Mouse (Mus musculus) limb, embryonic 11.5 days (tissue): Measurements from ENCODE around the gene Entpd8. TPM values are rescaled to one million over a fixed set of nuclear protein-coding genes. Genes with fewer than 3 reads are reported as not detected.

ENCODE experiments used
- ATAC-seq: fragments of 200-750 bp; cut with Nextera tagmentation; 2 replicates; pipeline ENCODE4 v1.8.0; 2017; ENCODE audit warnings: low read depth; ENCODE audit not compliant: insufficient number of reproducible peaks, low FRiP score, low TSS enrichment
- DNase-seq: peaks from one replicate; pipeline ENCODE4 v3.0.0-alpha.2; 2015; ENCODE audit warnings: low spot score
- H3K27ac ChIP-seq: fragments of 300-500 bp; sonication (generic); replicated peaks from 2 replicates; pipeline ENCODE4 v1.5.1; 2014; ENCODE audit warnings: low read depth, mild to moderate bottlenecking, low read length
- H3K27me3 ChIP-seq: fragments of 300-500 bp; sonication (generic); 2 replicates; pipeline ENCODE4 v1.6.1; 2014; ENCODE audit warnings: mild to moderate bottlenecking, low read length, mixed read lengths; ENCODE audit not compliant: control insufficient read depth, insufficient read depth
- H3K36me3 ChIP-seq: fragments of 300-500 bp; sonication (generic); 2 replicates; pipeline ENCODE4 v1.6.1; 2014; ENCODE audit warnings: mild to moderate bottlenecking, low read length, moderate library complexity, mixed read lengths; ENCODE audit not compliant: control insufficient read depth, insufficient read depth
- H3K4me1 ChIP-seq: fragments of 300-500 bp; sonication (generic); 2 replicates; pipeline ENCODE4 v1.6.1; 2014; ENCODE audit warnings: low read length, mixed read lengths; ENCODE audit not compliant: control insufficient read depth, insufficient read depth
- H3K4me2 ChIP-seq: fragments of 300-500 bp; sonication (generic); 2 replicates; pipeline ENCODE4 v1.6.1; 2014; ENCODE audit warnings: low read depth, mild to moderate bottlenecking, moderate library complexity; ENCODE audit not compliant: severe bottlenecking
- H3K4me3 ChIP-seq: fragments of 300-500 bp; sonication (generic); 2 replicates; pipeline ENCODE4 v1.5.1; 2014; ENCODE audit warnings: low read depth, low read length
- H3K9ac ChIP-seq: fragments of 300-500 bp; sonication (generic); 2 replicates; pipeline ENCODE4 v1.6.1; 2014; ENCODE audit warnings: mild to moderate bottlenecking, low read length
- H3K9me3 ChIP-seq: fragments of 300-500 bp; sonication (generic); 2 replicates; pipeline ENCODE4 v1.6.1; 2016; ENCODE audit warnings: low read length; ENCODE audit not compliant: control insufficient read depth
- WGBS: fragments of 180-500 bp; shearing (Covaris S2); extraction: QIAGEN DNeasy Blood & Tissue Kit; methylation state at CpG from one replicate; pipeline ENCODE4 v1.1.7; 2014; 5-methylcytosine and 5-hydroxymethylcytosine counted together
- polyA plus RNA-seq: library from polyadenylated mRNA; unstranded; fragments of >200 nt; fragmentation: Nextera tagmentation; extraction: Ambion mirVana; gene quantifications from 2 replicates; pipeline ENCODE4 v1.2.1, GENCODE M21; 2014

Entpd8 gene
- polyA plus RNA-seq, 1 experiment from 2014 or later = not detected

DNA sequence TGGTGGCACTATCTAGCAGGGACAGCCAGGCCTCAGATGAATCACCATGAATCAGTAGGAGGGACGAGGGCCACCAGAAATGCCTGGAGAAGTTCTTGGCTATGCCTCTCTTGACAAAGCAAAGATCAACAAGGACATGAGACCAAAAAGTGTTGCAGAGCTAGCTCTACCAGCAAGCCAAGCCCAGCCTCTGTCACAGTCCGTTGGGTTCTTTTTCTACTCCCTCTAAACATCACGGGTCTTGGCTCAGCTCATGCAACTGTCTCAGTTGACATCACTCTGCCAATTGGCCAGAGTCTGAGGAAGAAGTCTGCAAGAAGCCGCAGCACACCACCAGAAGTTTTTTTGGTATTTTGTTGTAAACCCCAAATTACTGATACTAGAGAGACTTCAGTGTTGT lies 4.6 kb upstream of the Entpd8 start:
- Histone ChIP-seq H3K27ac (no peak overlapping the region), H3K4me2 (no peak overlapping the region), H3K9ac (no peak overlapping the region), H3K4me1 (no peaks in the 10 kb centered on the region), H3K4me3 (no peak overlapping the region), H3K36me3 (no peaks in the 10 kb centered on the region), H3K9me3 (no peaks in the 10 kb centered on the region), H3K27me3 (no peaks in the 10 kb centered on the region)
- DNase-seq = no peak
- 64% methylated on average over 4 of the region's 4 CpGs for WGBS
- no peak for ATAC-seq

GRCm38 (mm10) chr2:25078967-25079366 lies 1.1 kb upstream of the Entpd8 start:
- DNase-seq (no peak), ATAC-seq (no peak)
- Histone ChIP-seq H3K4me3 (no peak overlapping the region), H3K4me1 (no peaks in the 10 kb centered on the region), H3K9me3 (no peaks in the 10 kb centered on the region), H3K9ac (no peak overlapping the region), H3K36me3 (no peaks in the 10 kb centered on the region), H3K4me2 (no peak overlapping the region), H3K27ac (no peak overlapping the region), H3K27me3 (no peaks in the 10 kb centered on the region)
- WGBS = 87% methylated on average over 1 of the region's 1 CpGs

DNA sequence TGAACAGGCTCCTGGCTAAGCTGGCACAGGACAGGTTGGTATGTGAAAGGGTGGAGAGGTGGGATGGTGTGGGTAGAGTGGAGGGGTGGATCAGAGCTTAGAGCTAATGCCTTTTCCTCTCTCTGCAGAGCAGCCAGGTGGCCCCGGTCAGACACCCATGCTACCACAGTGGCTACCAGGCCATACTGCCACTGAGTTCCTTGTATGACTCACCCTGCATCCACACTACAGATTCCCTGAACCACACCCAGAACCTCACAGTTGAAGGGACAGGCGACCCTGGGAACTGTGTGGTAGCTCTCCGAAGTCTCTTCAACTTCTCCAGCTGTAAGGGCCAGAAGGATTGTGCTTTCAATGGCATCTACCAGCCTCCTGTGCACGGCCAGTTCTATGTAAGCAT lies 3.6 kb downstream of the Entpd8 start:
- ATAC-seq = no peak

DNA sequence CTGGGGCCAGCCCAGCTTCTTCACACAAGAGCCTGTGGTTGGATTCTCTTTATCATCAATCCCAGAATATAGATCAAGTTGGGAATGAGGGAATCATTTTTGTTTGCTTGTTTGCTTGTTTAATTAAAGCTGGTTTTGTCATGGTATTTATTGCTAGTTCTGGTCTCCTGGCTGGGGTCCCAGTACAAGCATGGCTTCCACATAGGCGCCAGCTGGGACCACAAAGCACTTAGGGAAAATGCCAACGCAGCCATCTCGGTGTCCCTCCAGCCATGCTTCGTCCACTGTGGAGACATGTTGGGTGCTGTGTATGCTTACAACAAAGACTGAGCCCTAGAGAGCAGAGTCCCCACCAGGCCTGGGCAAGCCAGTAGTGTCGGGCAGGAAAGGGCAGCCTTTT lies 5.5 kb downstream of the Entpd8 start:
- H3K4me1 ChIP-seq = no peaks in the 10 kb centered on the region
- no peak overlapping the region for H3K4me3 ChIP-seq
- no peak overlapping the region for H3K27ac ChIP-seq
- DNase-seq (no peak), ATAC-seq (no peak)
- no peak overlapping the region for H3K4me2 ChIP-seq
- no peaks in the 10 kb centered on the region for H3K36me3 ChIP-seq
- 90% methylated on average over 5 of the region's 5 CpGs for WGBS
- H3K27me3 ChIP-seq = no peaks in the 10 kb centered on the region
- no peaks in the 10 kb centered on the region for H3K9me3 ChIP-seq
- no peak overlapping the region for H3K9ac ChIP-seq

More for the DNA sequence above, 3.6 kb downstream of the Entpd8 start:
- Histone ChIP-seq H3K27ac (no peak overlapping the region), H3K4me2 (no peak overlapping the region), H3K36me3 (no peaks in the 10 kb centered on the region), H3K9me3 (no peaks in the 10 kb centered on the region), H3K27me3 (no peaks in the 10 kb centered on the region), H3K4me1 (no peaks in the 10 kb centered on the region), H3K9ac (no peak overlapping the region), H3K4me3 (no peak overlapping the region)
- WGBS = 73% methylated on average over 4 of the region's 4 CpGs
- DNase-seq = no peak

DNA sequence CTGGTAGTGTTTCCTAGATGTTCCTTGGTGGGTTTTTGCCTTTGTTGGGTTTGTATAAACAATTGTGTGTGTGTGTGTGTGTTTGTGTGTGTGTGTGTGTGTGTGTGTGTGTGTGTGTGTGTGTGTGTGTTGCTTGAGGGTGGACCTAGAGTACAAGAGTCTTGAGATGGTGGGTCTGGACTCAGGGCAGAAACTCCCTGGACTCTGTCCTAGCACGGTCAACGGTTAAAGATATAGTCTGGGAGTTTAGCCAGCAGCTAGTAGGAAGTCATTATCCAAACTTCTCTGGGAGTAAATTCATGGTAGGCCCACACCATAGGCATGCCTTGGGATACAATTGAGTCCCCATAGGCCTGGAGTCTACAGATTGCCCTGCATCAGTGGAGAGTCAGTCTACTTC lies 7.7 kb downstream of the Entpd8 start:
- DNase-seq (no peak), ATAC-seq (no peak)
- Histone ChIP-seq H3K27ac (no peak overlapping the region), H3K9ac (no peak overlapping the region), H3K4me2 (no peak overlapping the region), H3K4me1 (no peaks in the 10 kb centered on the region), H3K9me3 (no peaks in the 10 kb centered on the region), H3K4me3 (no peak overlapping the region), H3K27me3 (no peaks in the 10 kb centered on the region), H3K36me3 (no peaks in the 10 kb centered on the region)
- 96% methylated on average over 2 of the region's 2 CpGs for WGBS

DNA sequence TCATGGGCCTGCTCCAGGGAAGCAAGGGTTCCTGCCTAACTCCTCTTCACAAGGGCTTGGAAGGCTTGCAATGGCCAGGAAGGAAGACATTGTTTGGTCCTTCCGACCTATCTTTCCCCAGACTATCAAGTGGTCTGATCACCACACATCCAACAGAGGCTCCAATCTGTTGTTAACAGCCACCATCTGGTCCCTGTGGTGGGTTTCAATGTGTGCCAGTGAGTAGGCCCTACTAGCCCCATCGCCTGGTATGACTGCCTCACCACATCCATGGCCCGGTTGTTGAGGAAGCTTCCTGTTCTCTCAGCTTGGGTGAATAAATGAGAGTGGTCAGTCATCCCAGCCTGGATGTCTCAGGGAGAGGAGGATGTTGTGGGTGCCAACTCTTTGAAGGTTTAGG lies 8.5 kb downstream of the Entpd8 start:
- H3K9ac ChIP-seq = no peak overlapping the region
- no peak for ATAC-seq
- WGBS = 76% methylated on average over 3 of the region's 3 CpGs
- H3K27me3 ChIP-seq = no peaks in the 10 kb centered on the region
- DNase-seq = no peak
- H3K36me3 ChIP-seq = no peaks in the 10 kb centered on the region
- H3K9me3 ChIP-seq = no peaks in the 10 kb centered on the region
- no peak overlapping the region for H3K4me2 ChIP-seq
- H3K4me1 ChIP-seq = no peaks in the 10 kb centered on the region
- no peak overlapping the region for H3K27ac ChIP-seq
- H3K4me3 ChIP-seq = no peak overlapping the region

DNA sequence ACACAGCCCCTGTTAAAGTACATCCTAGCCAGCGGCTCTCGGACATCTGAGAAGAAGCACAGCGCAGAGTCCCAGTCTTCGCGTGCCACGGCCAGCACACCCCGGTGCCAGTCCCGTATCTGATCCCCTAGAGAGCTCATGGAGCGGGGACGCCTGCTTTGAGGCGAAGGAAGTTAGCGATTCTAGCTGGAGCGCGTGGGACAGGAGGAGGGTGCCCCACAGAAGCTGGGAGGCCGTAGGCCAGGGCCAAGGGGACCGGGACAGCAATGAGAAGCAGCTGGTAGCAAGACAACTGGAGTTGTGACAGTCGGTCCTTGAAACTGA lies 14.6 kb downstream of the Entpd8 start:
- DNase-seq (peak; percentile 24), ATAC-seq (no peak; the same call in 1 of the 2 replicates)
- 47% methylated on average over 17 of the region's 17 CpGs for WGBS
- H3K9me3 ChIP-seq = no peaks in the 10 kb centered on the region
- H3K4me3 ChIP-seq = no peak overlapping the region
- H3K36me3 ChIP-seq = no peaks in the 10 kb centered on the region
- H3K4me2 ChIP-seq = peak overlapping the region; percentile 27; the same call in 1 of the 2 replicates
- H3K9ac ChIP-seq = no peak overlapping the region
- H3K27me3 ChIP-seq = peaks cover 9% of the 10 kb centered on the region; the same call in 1 of the 2 replicates
- no peaks in the 10 kb centered on the region for H3K4me1 ChIP-seq
- H3K27ac ChIP-seq = no peak overlapping the region

- no peaks in the 10 kb centered on the region for H3K9me3 ChIP-seq
- no peak within 1 kb of the TSS for H3K27ac ChIP-seq
- peak within 1 kb of the TSS; percentile 27; the same call in 1 of the 2 replicates for H3K4me2 ChIP-seq
- DNase-seq (peak; percentile 31), ATAC-seq (peak; percentile 67; the same call in 1 of the 2 replicates)
- no peak within 1 kb of the TSS for H3K9ac ChIP-seq
- no peaks in the 10 kb centered on the region for H3K36me3 ChIP-seq
- 44% methylated on average over 28 of the region's 28 CpGs for WGBS
- H3K27me3 ChIP-seq = peaks cover 9% of the 10 kb centered on the region; the same call in 1 of the 2 replicates
- no peaks in the 10 kb centered on the region for H3K4me1 ChIP-seq
- no peak within 1 kb of the TSS for H3K4me3 ChIP-seq
Observed at GRCm38 (mm10) chr2:25095109-25095850, 15.2 kb downstream of the Entpd8 start, which contains the start of gene Noxa1. Noxa1 (minus strand) TSS chr2:25095149.
